Mouse (Mus musculus): ENCODE measurements around the gene Sox5. TPM values are rescaled to one million over a fixed set of nuclear protein-coding genes. Genes with fewer than 3 reads are reported as not detected.
A peak's percentile ranks its signal among the peaks of the same experiment; 100 is the strongest.
"Not testable (repeated sequence)": the region's sequence is repeated elsewhere in the genome, so short reads cannot be mapped to it uniquely, and the experiment has no call there.

Sox5 gene
- total RNA-seq, 1 experiment from 2014 or later: 1.6 TPM

- not testable (repeated sequence) for ATAC-seq (replicated peaks in 1 of 2; ENCODE audit: insufficient read depth in 1 of 2, low FRiP score in 2 of 2, low TSS enrichment in 1 of 2, low read depth in 1 of 2, poor library complexity in 2 of 2, severe bottlenecking in 2 of 2)
These were observed 508.4 kb downstream of the Sox5 start for GRCm38 (mm10) chr6:144273425-144273824.

GRCm38 (mm10) chr6:144271326-144271725 is 510.5 kb downstream of the Sox5 start:
- no peak for ATAC-seq (replicated peaks in 1 of 2; ENCODE audit: insufficient read depth in 1 of 2, low FRiP score in 2 of 2, low TSS enrichment in 1 of 2, low read depth in 1 of 2, poor library complexity in 2 of 2, severe bottlenecking in 2 of 2)

- peak; percentile 18 to 36; a peak in 3 of 4 replicates for ATAC-seq (replicated peaks in 1 of 2; ENCODE audit: insufficient read depth in 1 of 2, low FRiP score in 2 of 2, low TSS enrichment in 1 of 2, low read depth in 1 of 2, poor library complexity in 2 of 2, severe bottlenecking in 2 of 2)
These were observed 511.5 kb downstream of the Sox5 start for GRCm38 (mm10) chr6:144270306-144270705.

DNA sequence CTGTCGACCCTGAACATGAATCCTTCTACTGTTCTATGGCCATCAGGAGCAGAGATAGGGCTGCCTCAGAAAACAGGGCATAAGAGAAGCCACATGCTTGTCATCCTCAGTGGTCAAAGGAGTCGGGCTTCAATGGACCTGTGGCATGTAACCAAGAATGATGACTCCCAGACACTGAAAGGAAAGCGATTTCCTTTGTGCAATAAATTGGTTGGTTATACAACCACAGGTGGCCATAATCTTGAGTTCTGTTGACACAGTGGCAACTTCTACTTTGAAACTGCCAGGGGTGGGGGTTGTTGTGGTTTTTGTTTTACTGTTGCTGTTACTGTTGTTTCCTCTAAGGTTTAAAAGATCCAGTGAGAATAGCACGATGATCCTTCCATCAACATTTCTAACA is 512.1 kb downstream of the Sox5 start:
- ATAC-seq (replicated peaks in 1 of 2; ENCODE audit: insufficient read depth in 1 of 2, low FRiP score in 2 of 2, low TSS enrichment in 1 of 2, low read depth in 1 of 2, poor library complexity in 2 of 2, severe bottlenecking in 2 of 2): peak; percentile 53 to 70; a peak in 3 of 4 replicates

- peak; percentile 69 to 71 for ATAC-seq (replicated peaks in 1 of 2; ENCODE audit: insufficient read depth in 1 of 2, low FRiP score in 2 of 2, low TSS enrichment in 1 of 2, low read depth in 1 of 2, poor library complexity in 2 of 2, severe bottlenecking in 2 of 2)
These were observed 516.0 kb downstream of the Sox5 start for GRCm38 (mm10) chr6:144265752-144266151.

GRCm38 (mm10) chr6:144265004-144265403 is 516.8 kb downstream of the Sox5 start:
- ATAC-seq (replicated peaks in 1 of 2; ENCODE audit: insufficient read depth in 1 of 2, low FRiP score in 2 of 2, low TSS enrichment in 1 of 2, low read depth in 1 of 2, poor library complexity in 2 of 2, severe bottlenecking in 2 of 2): no peak

GRCm38 (mm10) chr6:144264320-144264915 is 517.4 kb downstream of the Sox5 start:
- ATAC-seq (replicated peaks in 1 of 2; ENCODE audit: insufficient read depth in 1 of 2, low FRiP score in 2 of 2, low TSS enrichment in 1 of 2, low read depth in 1 of 2, poor library complexity in 2 of 2, severe bottlenecking in 2 of 2): no peak

GRCm38 (mm10) chr6:144256500-144256899 is 525.3 kb downstream of the Sox5 start:
- ATAC-seq (replicated peaks in 1 of 2; ENCODE audit: insufficient read depth in 1 of 2, low FRiP score in 2 of 2, low TSS enrichment in 1 of 2, low read depth in 1 of 2, poor library complexity in 2 of 2, severe bottlenecking in 2 of 2): no peak

GRCm38 (mm10) chr6:144252191-144252718 is 529.5 kb downstream of the Sox5 start:
- no peak for ATAC-seq (replicated peaks in 1 of 2; ENCODE audit: insufficient read depth in 1 of 2, low FRiP score in 2 of 2, low TSS enrichment in 1 of 2, low read depth in 1 of 2, poor library complexity in 2 of 2, severe bottlenecking in 2 of 2)

GRCm38 (mm10) chr6:144251222-144252170 is 530.3 kb downstream of the Sox5 start:
- no peak for ATAC-seq (replicated peaks in 1 of 2; ENCODE audit: insufficient read depth in 1 of 2, low FRiP score in 2 of 2, low TSS enrichment in 1 of 2, low read depth in 1 of 2, poor library complexity in 2 of 2, severe bottlenecking in 2 of 2)

GRCm38 (mm10) chr6:144250625-144251181 is 531.1 kb downstream of the Sox5 start:
- no peak for ATAC-seq (replicated peaks in 1 of 2; ENCODE audit: insufficient read depth in 1 of 2, low FRiP score in 2 of 2, low TSS enrichment in 1 of 2, low read depth in 1 of 2, poor library complexity in 2 of 2, severe bottlenecking in 2 of 2)

GRCm38 (mm10) chr6:144236581-144236980 is 545.2 kb downstream of the Sox5 start:
- no peak for ATAC-seq (replicated peaks in 1 of 2; ENCODE audit: insufficient read depth in 1 of 2, low FRiP score in 2 of 2, low TSS enrichment in 1 of 2, low read depth in 1 of 2, poor library complexity in 2 of 2, severe bottlenecking in 2 of 2)

- ATAC-seq (replicated peaks in 1 of 2; ENCODE audit: insufficient read depth in 1 of 2, low FRiP score in 2 of 2, low TSS enrichment in 1 of 2, low read depth in 1 of 2, poor library complexity in 2 of 2, severe bottlenecking in 2 of 2): no peak
These were observed 577.8 kb downstream of the Sox5 start for GRCm38 (mm10) chr6:144203970-144204369.

GRCm38 (mm10) chr6:144203013-144203412 is 578.8 kb downstream of the Sox5 start:
- ATAC-seq (replicated peaks in 1 of 2; ENCODE audit: insufficient read depth in 1 of 2, low FRiP score in 2 of 2, low TSS enrichment in 1 of 2, low read depth in 1 of 2, poor library complexity in 2 of 2, severe bottlenecking in 2 of 2): no peak

GRCm38 (mm10) chr6:144201402-144202040 is 580.3 kb downstream of the Sox5 start:
- ATAC-seq (replicated peaks in 1 of 2; ENCODE audit: insufficient read depth in 1 of 2, low FRiP score in 2 of 2, low TSS enrichment in 1 of 2, low read depth in 1 of 2, poor library complexity in 2 of 2, severe bottlenecking in 2 of 2): no peak

DNA sequence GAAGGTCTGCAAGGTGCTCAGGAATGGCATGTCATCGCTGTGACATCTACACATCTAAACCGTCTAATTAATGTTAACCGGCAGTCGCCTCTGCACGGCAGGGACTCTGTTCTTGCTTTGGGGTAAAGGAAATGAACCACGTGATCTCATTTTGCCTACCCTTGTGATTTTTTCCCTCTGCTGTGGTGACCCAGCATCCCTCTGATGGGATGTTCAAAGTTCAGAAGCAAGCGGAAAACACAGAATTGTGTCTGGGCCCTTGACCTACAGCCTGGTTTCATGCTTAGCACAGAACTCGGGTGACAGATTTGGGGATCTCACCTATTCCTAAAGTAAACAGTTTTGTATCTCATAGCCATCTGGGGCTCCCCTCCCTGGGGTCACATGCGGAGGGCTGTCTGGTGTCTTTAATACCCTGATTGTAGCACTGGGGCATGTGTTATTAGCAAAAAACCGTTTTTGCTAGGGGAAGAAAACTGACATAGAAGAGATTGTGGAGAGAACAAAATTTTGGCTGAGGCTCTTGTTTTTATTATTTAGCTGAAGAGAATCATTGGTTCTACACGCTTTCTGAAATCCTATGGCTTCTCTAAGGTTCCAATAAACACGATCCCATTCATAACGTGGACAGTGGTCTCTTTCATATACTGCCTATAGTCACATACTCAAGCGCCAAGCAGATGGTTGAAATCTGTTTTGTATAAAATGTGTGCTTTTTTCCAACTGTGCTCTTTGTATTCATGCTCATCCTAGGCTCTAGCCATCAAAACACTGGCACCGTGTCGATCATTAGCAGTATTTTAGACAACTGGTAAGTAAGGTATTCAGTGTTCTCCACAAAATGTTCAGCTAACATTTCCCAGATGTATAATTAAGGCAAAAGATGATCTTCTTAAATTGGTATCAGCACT is 584.3 kb downstream of the Sox5 start:
- no peak for ATAC-seq (replicated peaks in 1 of 2; ENCODE audit: insufficient read depth in 1 of 2, low FRiP score in 2 of 2, low TSS enrichment in 1 of 2, low read depth in 1 of 2, poor library complexity in 2 of 2, severe bottlenecking in 2 of 2)

DNA sequence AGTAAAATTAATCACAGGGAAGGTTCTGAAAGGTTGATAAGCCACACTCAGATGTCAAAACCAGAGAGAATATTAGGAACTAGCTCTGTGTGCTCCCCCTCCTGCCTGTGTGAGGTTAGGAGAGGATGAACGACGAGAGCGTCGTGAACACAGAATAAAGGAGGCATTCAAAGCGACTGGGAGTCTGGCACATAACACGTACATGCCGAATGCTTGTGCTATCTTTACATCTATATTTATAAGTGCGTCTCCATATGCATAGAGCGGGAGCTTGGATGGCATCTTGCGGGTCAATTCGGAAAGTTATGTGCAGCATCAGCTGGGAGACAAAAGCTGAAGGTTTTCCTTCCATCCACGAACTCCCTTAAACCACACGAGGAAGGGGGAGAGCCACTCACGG is 585.8 kb downstream of the Sox5 start:
- no peak for ATAC-seq (replicated peaks in 1 of 2; ENCODE audit: insufficient read depth in 1 of 2, low FRiP score in 2 of 2, low TSS enrichment in 1 of 2, low read depth in 1 of 2, poor library complexity in 2 of 2, severe bottlenecking in 2 of 2)

Data from hematopoietic stem cell, adult 5-6 weeks (primary cell).